Mouse (Mus musculus): Measurements from ENCODE around the gene Parl. TPM values are rescaled to one million over a fixed set of nuclear protein-coding genes. Genes with fewer than 3 reads are reported as not detected.

Gene Parl
- polyA plus RNA-seq, 1 experiment from 2014 or later, result 74.6 TPM

DNA sequence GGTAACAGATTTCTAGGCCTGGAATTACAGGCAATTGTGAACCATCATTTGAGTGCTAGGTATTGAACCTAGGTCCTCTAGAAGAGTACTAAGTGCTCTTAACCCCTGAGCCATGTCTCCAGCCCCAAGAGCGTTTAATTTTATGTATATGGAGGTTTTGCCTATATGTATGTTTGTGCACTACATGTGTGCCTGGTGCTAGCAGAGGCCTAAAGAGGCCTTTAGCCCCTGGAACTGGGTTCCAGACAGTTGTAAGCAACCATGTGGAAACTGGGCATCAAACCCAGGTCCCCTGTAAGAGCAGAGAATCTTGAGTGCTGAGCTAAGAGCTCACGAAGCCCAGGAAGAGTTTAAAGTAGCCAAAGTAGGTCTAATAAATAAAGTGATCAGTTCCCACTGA is 2.1 kb downstream of the Parl start:
- no peak overlapping the region for H3K9ac ChIP-seq
- no peak for ATAC-seq (ENCODE audit: insufficient number of reproducible peaks, low FRiP score)
- peaks cover 19% of the 10 kb centered on the region for H3K4me1 ChIP-seq (replicated peaks)
- H3K36me3 ChIP-seq, result peaks cover 28% of the 10 kb centered on the region
- H3K9me3 ChIP-seq (replicated peaks), result no peaks in the 10 kb centered on the region
- H3K4me3 ChIP-seq, result no peak overlapping the region
- H3K27me3 ChIP-seq (replicated peaks), result no peaks in the 10 kb centered on the region
- no peak overlapping the region for H3K27ac ChIP-seq (ENCODE audit: poor library complexity, severe bottlenecking)
- WGBS, result 84% methylated on average over 2 of the region's 2 CpGs
- no peak overlapping the region; the same call in 1 of the 2 replicates for H3K4me2 ChIP-seq

GRCm38 (mm10) chr16:20280238-20280637 is 21.9 kb downstream of the Parl start:
- H3K9me3 ChIP-seq (replicated peaks), result no peaks in the 10 kb centered on the region
- H3K27ac ChIP-seq (ENCODE audit: poor library complexity, severe bottlenecking), result no peak overlapping the region
- H3K27me3 ChIP-seq (replicated peaks), result no peaks in the 10 kb centered on the region
- H3K4me3 ChIP-seq, result no peak overlapping the region
- ATAC-seq (ENCODE audit: insufficient number of reproducible peaks, low FRiP score), result no peak
- 72% methylated on average over 4 of the region's 4 CpGs for WGBS
- no peak overlapping the region for H3K9ac ChIP-seq
- H3K4me1 ChIP-seq (replicated peaks), result peaks cover 3% of the 10 kb centered on the region; the same call in 1 of the 2 replicates
- peaks cover 69% of the 10 kb centered on the region for H3K36me3 ChIP-seq
- H3K4me2 ChIP-seq, result no peak overlapping the region

GRCm38 (mm10) chr16:20279395-20279794 is 22.8 kb downstream of the Parl start:
- Histone ChIP-seq H3K4me1 (replicated peaks) (peaks cover 3% of the 10 kb centered on the region; the same call in 1 of the 2 replicates), H3K9ac (no peak overlapping the region), H3K9me3 (replicated peaks) (no peaks in the 10 kb centered on the region), H3K4me3 (no peak overlapping the region), H3K27ac (ENCODE audit: poor library complexity, severe bottlenecking) (no peak overlapping the region; the same call in 1 of the 2 replicates), H3K36me3 (peaks cover 62% of the 10 kb centered on the region), H3K4me2 (no peak overlapping the region), H3K27me3 (replicated peaks) (no peaks in the 10 kb centered on the region)
- no peak for ATAC-seq (ENCODE audit: insufficient number of reproducible peaks, low FRiP score)
- 77% methylated on average over 5 of the region's 5 CpGs for WGBS

- H3K4me2 ChIP-seq, result no peak overlapping the region
- no peak overlapping the region for H3K9ac ChIP-seq
- H3K27ac ChIP-seq (ENCODE audit: poor library complexity, severe bottlenecking), result no peak overlapping the region
- no peak overlapping the region for H3K4me3 ChIP-seq
- H3K36me3 ChIP-seq, result peaks cover 5% of the 10 kb centered on the region
- peaks cover 3% of the 10 kb centered on the region; the same call in 1 of the 2 replicates for H3K27me3 ChIP-seq (replicated peaks)
- 6% methylated on average over 3 of the region's 3 CpGs for WGBS
- no peak for ATAC-seq (ENCODE audit: insufficient number of reproducible peaks, low FRiP score)
- peaks cover 18% of the 10 kb centered on the region for H3K4me1 ChIP-seq (replicated peaks)
- H3K9me3 ChIP-seq (replicated peaks), result no peaks in the 10 kb centered on the region
Measured at GRCm38 (mm10) chr16:20272994-20273393, 29.2 kb downstream of the Parl start.

DNA sequence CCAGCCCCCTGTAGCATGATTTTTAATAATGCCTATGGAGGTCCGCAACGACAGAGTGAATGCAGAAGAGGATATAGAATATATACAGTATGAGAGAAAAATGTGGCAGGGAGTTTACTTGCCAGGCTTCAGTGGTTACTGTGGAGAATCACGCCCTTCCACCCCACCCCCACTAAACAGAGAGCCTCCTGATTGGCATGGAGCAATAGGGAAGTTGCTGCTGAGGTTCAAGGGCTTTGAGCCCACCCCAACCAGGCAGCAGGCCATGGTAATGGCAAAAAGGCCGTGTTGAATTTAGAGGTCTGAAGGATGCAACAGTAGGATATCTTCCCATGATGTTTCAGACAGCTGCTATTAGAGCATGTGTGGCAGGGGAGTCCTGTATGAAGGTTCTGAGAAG is 30.8 kb downstream of the Parl start:
- peaks cover 3% of the 10 kb centered on the region; the same call in 1 of the 2 replicates for H3K27me3 ChIP-seq (replicated peaks)
- H3K9ac ChIP-seq, result no peak overlapping the region
- no peak overlapping the region for H3K27ac ChIP-seq (ENCODE audit: poor library complexity, severe bottlenecking)
- H3K4me3 ChIP-seq, result no peak overlapping the region
- no peaks in the 10 kb centered on the region for H3K36me3 ChIP-seq
- no peak overlapping the region for H3K4me2 ChIP-seq
- ATAC-seq (ENCODE audit: insufficient number of reproducible peaks, low FRiP score), result no peak
- no peaks in the 10 kb centered on the region for H3K9me3 ChIP-seq (replicated peaks)
- peaks cover 18% of the 10 kb centered on the region for H3K4me1 ChIP-seq (replicated peaks)
- 88% methylated on average over 4 of the region's 4 CpGs for WGBS

GRCm38 (mm10) chr16:20265089-20265488 is 37.1 kb downstream of the Parl start:
- no peaks in the 10 kb centered on the region for H3K9me3 ChIP-seq (replicated peaks)
- H3K4me2 ChIP-seq, result no peak overlapping the region

DNA sequence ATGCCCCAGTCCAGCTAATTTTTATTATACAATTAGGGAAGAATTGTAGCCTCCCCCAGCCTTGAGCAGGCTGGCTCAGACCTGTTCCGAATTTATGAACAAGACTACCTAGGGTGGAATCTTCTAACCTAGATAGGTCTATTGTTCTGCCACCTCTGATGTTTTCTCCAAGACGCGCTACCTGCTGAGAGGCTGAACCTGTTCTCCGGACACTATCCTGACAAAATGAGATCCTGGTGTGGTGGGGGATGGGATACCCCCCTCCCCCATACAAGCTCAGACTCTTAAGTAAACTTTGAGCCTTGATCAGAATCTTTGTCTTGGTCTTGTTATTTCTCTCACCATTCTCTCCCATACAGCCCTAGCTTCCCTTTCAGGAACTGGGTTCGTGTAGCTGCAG is 44.3 kb downstream of the Parl start:
- Histone ChIP-seq H3K4me2 (no peak overlapping the region), H3K27ac (ENCODE audit: poor library complexity, severe bottlenecking) (no peak overlapping the region), H3K9ac (no peak overlapping the region), H3K9me3 (replicated peaks) (no peaks in the 10 kb centered on the region), H3K36me3 (no peaks in the 10 kb centered on the region), H3K4me1 (replicated peaks) (no peaks in the 10 kb centered on the region), H3K27me3 (replicated peaks) (peaks cover 4% of the 10 kb centered on the region; the same call in 1 of the 2 replicates), H3K4me3 (no peak overlapping the region)
- WGBS, result 82% methylated on average over 5 of the region's 5 CpGs
- ATAC-seq (ENCODE audit: insufficient number of reproducible peaks, low FRiP score), result no peak

More at GRCm38 (mm10) chr16:20265089-20265488, 37.1 kb downstream of the Parl start:
- H3K36me3 ChIP-seq, result no peaks in the 10 kb centered on the region
- no peak overlapping the region for H3K4me3 ChIP-seq
- H3K9ac ChIP-seq, result no peak overlapping the region
- 0 out of 2 replicates have a peak, but pooled peaks cover 4% of the 10 kb centered on the region for H3K4me1 ChIP-seq (replicated peaks)
- no peak for ATAC-seq (ENCODE audit: insufficient number of reproducible peaks, low FRiP score)
- H3K27me3 ChIP-seq (replicated peaks), result peaks cover 6% of the 10 kb centered on the region; the same call in 1 of the 2 replicates
- no peak overlapping the region for H3K27ac ChIP-seq (ENCODE audit: poor library complexity, severe bottlenecking)
- WGBS, result 55% methylated on average over 7 of the region's 7 CpGs

GRCm38 (mm10) chr16:20248442-20249174 is 53.6 kb downstream of the Parl start:
- H3K9me3 ChIP-seq (replicated peaks), result no peaks in the 10 kb centered on the region
- H3K27me3 ChIP-seq (replicated peaks), result no peaks in the 10 kb centered on the region; the same call in 1 of the 2 replicates
- no peaks in the 10 kb centered on the region for H3K36me3 ChIP-seq
- H3K4me1 ChIP-seq (replicated peaks), result no peaks in the 10 kb centered on the region
- no peak overlapping the region for H3K4me2 ChIP-seq
- no peak overlapping the region for H3K4me3 ChIP-seq
- no peak for ATAC-seq (ENCODE audit: insufficient number of reproducible peaks, low FRiP score)
- H3K9ac ChIP-seq, result no peak overlapping the region
- WGBS, result 74% methylated on average over 9 of the region's 9 CpGs
- no peak overlapping the region for H3K27ac ChIP-seq (ENCODE audit: poor library complexity, severe bottlenecking)

DNA sequence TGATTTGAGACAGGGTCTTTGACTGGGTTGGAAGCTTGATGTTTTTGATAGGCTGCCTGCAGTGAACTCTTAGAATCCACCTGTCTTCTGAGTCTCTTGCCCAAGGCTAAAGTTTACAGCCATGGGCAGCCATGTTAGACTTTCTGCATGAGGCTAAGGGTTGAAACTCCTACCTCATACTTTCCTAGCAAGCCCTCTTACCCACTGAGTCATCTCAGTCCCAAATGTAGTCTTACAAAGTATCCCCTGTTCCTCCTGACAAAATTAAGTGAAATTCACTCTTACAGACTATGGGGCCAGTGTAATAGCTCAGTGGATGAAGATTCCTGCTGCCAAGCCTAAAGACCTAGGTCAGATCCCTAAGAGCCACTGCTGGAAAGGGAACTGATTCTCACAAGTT is 55.1 kb downstream of the Parl start:
- Histone ChIP-seq H3K4me2 (no peak overlapping the region), H3K4me1 (replicated peaks) (no peaks in the 10 kb centered on the region), H3K27me3 (replicated peaks) (no peaks in the 10 kb centered on the region), H3K27ac (ENCODE audit: poor library complexity, severe bottlenecking) (no peak overlapping the region), H3K36me3 (no peaks in the 10 kb centered on the region), H3K4me3 (no peak overlapping the region), H3K9me3 (replicated peaks) (no peaks in the 10 kb centered on the region), H3K9ac (no peak overlapping the region)
- ATAC-seq (ENCODE audit: insufficient number of reproducible peaks, low FRiP score), result no peak

DNA sequence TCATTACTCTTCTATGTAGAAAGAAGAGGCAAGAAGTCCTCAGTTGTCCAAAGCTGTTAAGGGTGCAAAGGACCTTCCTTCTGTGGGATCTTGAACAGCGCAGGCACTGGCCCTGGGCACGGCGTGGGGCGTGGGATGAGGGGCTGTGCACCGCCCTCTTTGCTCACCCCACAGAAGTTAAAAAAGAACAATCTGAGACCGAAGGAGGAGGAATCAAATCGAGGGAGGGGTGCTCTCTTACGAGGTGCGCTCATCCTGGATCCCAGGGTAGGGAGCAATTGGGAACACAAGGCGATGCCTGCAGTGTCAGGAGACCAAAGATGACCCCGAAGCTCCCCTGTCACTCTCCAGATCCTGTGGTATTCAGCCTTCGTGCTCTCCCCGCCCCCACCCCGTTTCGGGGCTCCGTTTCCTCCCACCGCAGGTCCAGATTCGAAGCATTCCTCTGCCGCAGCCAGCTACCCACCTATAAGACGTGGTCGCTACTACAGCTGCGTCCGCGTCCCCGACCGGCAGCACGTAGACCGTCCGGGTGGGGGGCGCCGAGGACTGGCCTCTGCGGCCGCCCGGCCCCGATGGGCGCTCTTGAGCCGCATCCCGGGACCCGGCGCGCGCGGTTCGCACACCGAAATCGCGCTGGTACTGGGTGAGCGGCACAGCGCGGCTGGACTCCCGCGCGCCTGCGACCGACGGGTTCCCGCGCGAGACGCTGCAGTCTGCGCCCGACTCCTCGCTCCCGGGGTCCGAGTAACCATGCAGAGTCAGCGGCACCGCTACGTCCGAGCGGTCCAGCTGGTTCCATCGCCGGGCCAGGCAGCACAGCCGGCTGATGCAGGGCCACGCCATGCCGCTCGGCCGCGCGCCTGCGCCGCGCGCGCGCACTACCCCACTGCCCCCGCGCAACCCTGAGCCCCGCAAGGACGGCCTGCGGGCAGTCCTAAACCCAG is 61.4 kb downstream of the Parl start, which contains the start of gene Map6d1:
Gene Map6d1, minus strand, starts transcription at position 891 of the 947 bp plus-strand sequence.
- no peaks in the 10 kb centered on the region; the same call in 1 of the 2 replicates for H3K4me1 ChIP-seq (replicated peaks)
- H3K9ac ChIP-seq, result peak within 1 kb of the TSS; percentile 77
- WGBS, result under 1% methylated on average over 89 of the region's 90 CpGs
- no peaks in the 10 kb centered on the region for H3K9me3 ChIP-seq (replicated peaks)
- ATAC-seq (ENCODE audit: insufficient number of reproducible peaks, low FRiP score), result peak; percentile 80
- H3K4me2 ChIP-seq, result peak within 1 kb of the TSS; percentile 93
- H3K36me3 ChIP-seq, result no peaks in the 10 kb centered on the region; the same call in 1 of the 2 replicates
- peak within 1 kb of the TSS; percentile 85 for H3K4me3 ChIP-seq
- no peaks in the 10 kb centered on the region for H3K27me3 ChIP-seq (replicated peaks)
- H3K27ac ChIP-seq (ENCODE audit: poor library complexity, severe bottlenecking), result no peak within 1 kb of the TSS

- Histone ChIP-seq H3K36me3 (peaks cover 12% of the 10 kb centered on the region; the same call in 1 of the 2 replicates), H3K9ac (no peak overlapping the region), H3K27ac (ENCODE audit: poor library complexity, severe bottlenecking) (no peak overlapping the region), H3K4me2 (no peak overlapping the region), H3K9me3 (replicated peaks) (no peaks in the 10 kb centered on the region), H3K4me3 (no peak overlapping the region), H3K4me1 (replicated peaks) (no peaks in the 10 kb centered on the region; the same call in 1 of the 2 replicates), H3K27me3 (replicated peaks) (no peaks in the 10 kb centered on the region)
- WGBS, result 83% methylated on average over 4 of the region's 4 CpGs
- ATAC-seq (ENCODE audit: insufficient number of reproducible peaks, low FRiP score), result no peak
Measured at GRCm38 (mm10) chr16:20238646-20239045, 63.5 kb downstream of the Parl start.

Data from heart, embryonic 12.5 days (tissue).